Mouse (Mus musculus) heart, adult 2 months (tissue): ENCODE measurements around the gene Klf12.

ENCODE experiments used
- CTCF ChIP-seq: fragments of 200-600 bp; IDR thresholded peaks from 2 replicates; pipeline ENCODE4 v1.8.1; 2022; ENCODE audit warnings: antibody characterized with exemption, mild to moderate bottlenecking, moderate library complexity
- EP300 ChIP-seq: fragments of 200-500 bp; IDR thresholded peaks from 2 replicates; pipeline ENCODE4 v1.6.1; 2011; ENCODE audit warnings: low read depth, low read length, control low read depth; ENCODE audit not compliant: insufficient read depth
- POLR2A ChIP-seq: fragments of 200-500 bp; IDR thresholded peaks from 2 replicates; pipeline ENCODE4 v1.6.1; 2011; ENCODE audit warnings: mild to moderate bottlenecking, low read depth, low read length, control low read depth; ENCODE audit not compliant: insufficient read depth

- no peak for TF ChIP-seq EP300
- TF ChIP-seq CTCF = no peak
- no peak for TF ChIP-seq POLR2A
Measured at GRCm38 (mm10) chr14:100119866-100120265, 164.6 kb downstream of the Klf12 start.
